Mouse (Mus musculus): ENCODE data around the gene Nlgn3.

The Nlgn3 gene

GRCm38 (mm10) chrX:101299055-101299454, at the start of gene Nlgn3:
Gene Nlgn3 (plus strand): TSS chrX:101299168.
- peak; percentile 44 for DNase-seq

GRCm38 (mm10) chrX:101253952-101254729, 44.8 kb upstream of the Nlgn3 start, which contains the start of gene Foxo4:
Gene Foxo4 (plus strand): TSS chrX:101254528.
- peak; percentile 82 for DNase-seq

GRCm38 (mm10) chrX:101254740-101255139, 44.2 kb upstream of the Nlgn3 start:
- no peak for DNase-seq

GRCm38 (mm10) chrX:101256603-101257002, 42.4 kb upstream of the Nlgn3 start:
- DNase-seq, result no peak

GRCm38 (mm10) chrX:101260441-101261325, 38.3 kb upstream of the Nlgn3 start:
- DNase-seq, result no peak

GRCm38 (mm10) chrX:101263892-101264291, 35.1 kb upstream of the Nlgn3 start, which contains the start of gene Gm614:
Gene Gm614 (minus strand): TSS chrX:101263992.
- DNase-seq, result no peak

- no peak for DNase-seq
Observed at GRCm38 (mm10) chrX:101266631-101267030, 32.3 kb upstream of the Nlgn3 start.

GRCm38 (mm10) chrX:101268025-101268754, 30.8 kb upstream of the Nlgn3 start, which contains the start of gene Il2rg:
Gene Il2rg (minus strand): TSS chrX:101268255.
- no peak for DNase-seq

- DNase-seq, result no peak
Observed at GRCm38 (mm10) chrX:101268755-101269124, 30.2 kb upstream of the Nlgn3 start, which contains the start of gene Gm20489. Gene Gm20489 (minus strand): TSS chrX:101269023.

GRCm38 (mm10) chrX:101273410-101273809, 25.6 kb upstream of the Nlgn3 start:
- DNase-seq, result no peak

- DNase-seq, result peak; percentile 77
Observed at GRCm38 (mm10) chrX:101273875-101274738, 24.9 kb upstream of the Nlgn3 start, which contains the start of gene Med12. Gene Med12 (plus strand): TSS chrX:101274030.

GRCm38 (mm10) chrX:101282813-101283212, 16.2 kb upstream of the Nlgn3 start:
- DNase-seq, result no peak

- peak; percentile 64 for DNase-seq
Observed at GRCm38 (mm10) chrX:101285534-101285933, 13.4 kb upstream of the Nlgn3 start.

GRCm38 (mm10) chrX:101285953-101286670, 12.9 kb upstream of the Nlgn3 start:
- DNase-seq, result no peak

- no peak for DNase-seq
Observed at GRCm38 (mm10) chrX:101287543-101287942, 11.4 kb upstream of the Nlgn3 start.

GRCm38 (mm10) chrX:101288432-101288831, 10.5 kb upstream of the Nlgn3 start:
- no peak for DNase-seq

GRCm38 (mm10) chrX:101289037-101289436, 9.9 kb upstream of the Nlgn3 start:
- DNase-seq, result no peak

- no peak for DNase-seq
Observed at GRCm38 (mm10) chrX:101290111-101290510, 8.9 kb upstream of the Nlgn3 start.

GRCm38 (mm10) chrX:101299473-101300426, 782 bp downstream of the Nlgn3 start:
- DNase-seq, result peak; percentile 29

Measured in right cerebral cortex, postnatal 14 days (tissue).